Mouse (Mus musculus) liver, embryonic 16.5 days (tissue): Measurements from ENCODE around the gene Tmem247. TPM values are rescaled to one million over a fixed set of nuclear protein-coding genes. Genes with fewer than 3 reads are reported as not detected.

Experiments
- ATAC-seq: fragments of 200-750 bp; cut with Nextera tagmentation; 2 replicates; pipeline ENCODE4 v1.8.0; 2017; ENCODE audit warnings: low read depth, mild to moderate bottlenecking, moderate number of reproducible peaks, moderate library complexity
- H3K27ac ChIP-seq: fragments of 300-500 bp; sonication (generic); 2 replicates; pipeline ENCODE4 v1.5.1; 2014; ENCODE audit warnings: mild to moderate bottlenecking, low read length
- H3K27me3 ChIP-seq: fragments of 300-500 bp; sonication (generic); 2 replicates; pipeline ENCODE4 v1.6.1; 2014; ENCODE audit warnings: low read depth, low read length, mixed read lengths; ENCODE audit not compliant: control insufficient read depth, insufficient read depth
- H3K36me3 ChIP-seq: fragments of 300-500 bp; sonication (generic); 2 replicates; pipeline ENCODE4 v1.6.1; 2014; ENCODE audit warnings: mild to moderate bottlenecking; ENCODE audit not compliant: control insufficient read depth, insufficient read depth
- H3K4me1 ChIP-seq: fragments of 300-500 bp; sonication (generic); 2 replicates; pipeline ENCODE4 v1.6.1; 2014; ENCODE audit warnings: low read depth, low read length, mixed read lengths; ENCODE audit not compliant: control insufficient read depth
- H3K4me2 ChIP-seq: fragments of 300-500 bp; sonication (generic); 2 replicates; pipeline ENCODE4 v1.6.1; 2014; ENCODE audit warnings: low read depth, low read length, mixed read lengths
- H3K4me3 ChIP-seq: fragments of 300-500 bp; sonication (generic); 2 replicates; pipeline ENCODE4 v1.5.1; 2014; ENCODE audit warnings: low read depth, mild to moderate bottlenecking, low read length
- H3K9ac ChIP-seq: fragments of 300-500 bp; sonication (generic); 2 replicates; pipeline ENCODE4 v1.6.1; 2014; ENCODE audit warnings: low read depth, low read length
- H3K9me3 ChIP-seq: fragments of 300-500 bp; sonication (generic); replicated peaks from 2 replicates; pipeline ENCODE4 v1.6.1; 2016; ENCODE audit warnings: low read length; ENCODE audit not compliant: control insufficient read depth
- WGBS: fragments of 180-500 bp; shearing (Covaris S2); extraction: QIAGEN DNeasy Blood & Tissue Kit; methylation state at CpG from one replicate; pipeline ENCODE4 v1.1.7; 2014; ENCODE audit not compliant: insufficient replicate concordance; 5-methylcytosine and 5-hydroxymethylcytosine counted together
- polyA plus RNA-seq: library from polyadenylated mRNA; unstranded; fragments of >200 nt; fragmentation: Nextera tagmentation; extraction: Ambion mirVana; gene quantifications from 2 replicates; pipeline ENCODE4 v1.2.1, GENCODE M21; 2015

The Tmem247 gene
- polyA plus RNA-seq, 1 experiment from 2014 or later: not detected

- Histone ChIP-seq H3K36me3 (no peaks in the 10 kb centered on the region), H3K4me1 (peaks cover 4% of the 10 kb centered on the region; the same call in 1 of the 2 replicates), H3K4me2 (peak overlapping the region; percentile 68), H3K9ac (peak overlapping the region; percentile 68; the same call in 1 of the 2 replicates), H3K4me3 (peak overlapping the region; percentile 67), H3K27ac (no peak overlapping the region), H3K9me3 (no peaks in the 10 kb centered on the region), H3K27me3 (peaks cover 30% of the 10 kb centered on the region)
- no peak for ATAC-seq
- WGBS: 10% methylated on average over 6 of the region's 6 CpGs
Observed at GRCm38 (mm10) chr17:86964041-86964440, 46.9 kb downstream of the Tmem247 start.

- Histone ChIP-seq H3K36me3 (no peaks in the 10 kb centered on the region), H3K9ac (no peak overlapping the region), H3K4me2 (peak overlapping the region; percentile 68; the same call in 1 of the 2 replicates), H3K4me1 (peaks cover 4% of the 10 kb centered on the region; the same call in 1 of the 2 replicates), H3K27me3 (peaks cover 30% of the 10 kb centered on the region), H3K9me3 (no peaks in the 10 kb centered on the region), H3K27ac (no peak overlapping the region), H3K4me3 (peak overlapping the region; percentile 67)
- WGBS: 3% methylated on average over 10 of the region's 10 CpGs
- peak; percentile 46 for ATAC-seq
Observed at GRCm38 (mm10) chr17:86964502-86964901, 47.4 kb downstream of the Tmem247 start.

- Histone ChIP-seq H3K4me3 (no peak overlapping the region), H3K36me3 (no peaks in the 10 kb centered on the region), H3K9ac (no peak overlapping the region), H3K9me3 (no peaks in the 10 kb centered on the region), H3K27ac (no peak overlapping the region), H3K4me2 (peak overlapping the region; percentile 68; the same call in 1 of the 2 replicates), H3K4me1 (peaks cover 4% of the 10 kb centered on the region; the same call in 1 of the 2 replicates), H3K27me3 (peaks cover 30% of the 10 kb centered on the region)
- no peak for ATAC-seq
- 73% methylated on average over 8 of the region's 8 CpGs for WGBS
Observed at GRCm38 (mm10) chr17:86965121-86965520, 48.0 kb downstream of the Tmem247 start.

DNA sequence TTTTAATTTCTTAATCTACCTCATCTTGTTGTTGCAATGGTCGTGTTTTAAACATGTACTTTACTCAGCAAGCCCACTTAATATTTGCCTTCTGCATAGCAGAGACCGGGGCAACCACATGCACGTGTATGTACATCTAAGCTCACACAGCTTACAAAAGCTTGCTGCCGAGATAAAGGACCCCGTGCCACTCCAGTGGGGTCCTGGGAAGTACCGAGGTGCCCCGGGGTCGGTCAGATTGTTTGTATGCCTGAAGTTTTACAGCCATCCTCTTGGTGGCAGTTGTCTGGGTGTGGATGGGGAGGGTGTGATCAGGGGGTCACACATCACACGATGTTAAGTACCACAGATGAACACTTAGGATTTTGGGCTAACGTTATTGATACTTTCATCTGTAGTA lies 48.9 kb downstream of the Tmem247 start:
- Histone ChIP-seq H3K9ac (no peak overlapping the region), H3K36me3 (no peaks in the 10 kb centered on the region), H3K9me3 (no peaks in the 10 kb centered on the region), H3K27me3 (peaks cover 30% of the 10 kb centered on the region), H3K4me1 (peaks cover 4% of the 10 kb centered on the region; the same call in 1 of the 2 replicates), H3K27ac (no peak overlapping the region), H3K4me3 (no peak overlapping the region), H3K4me2 (no peak overlapping the region)
- no peak for ATAC-seq
- 60% methylated on average over 10 of the region's 10 CpGs for WGBS

DNA sequence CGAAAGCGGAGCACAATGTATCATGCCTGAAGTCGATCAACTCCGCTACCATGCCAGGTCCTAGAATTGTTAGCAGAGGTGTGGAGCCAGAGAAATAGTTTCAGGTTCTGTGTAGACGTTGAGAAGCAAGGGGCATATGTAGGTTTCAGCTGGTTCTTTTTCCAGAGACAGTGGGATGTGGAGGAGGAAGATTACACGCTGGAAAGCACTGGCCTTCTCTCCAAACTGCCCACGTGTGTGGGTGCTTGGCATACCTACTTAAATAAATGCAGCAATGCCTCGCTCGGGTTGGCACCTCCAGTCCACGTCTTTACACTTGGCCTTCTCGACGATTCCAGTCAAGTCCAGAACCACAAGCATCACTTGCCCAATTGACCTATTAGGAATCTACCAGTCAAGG lies 49.9 kb downstream of the Tmem247 start:
- Histone ChIP-seq H3K27me3 (peaks cover 25% of the 10 kb centered on the region), H3K9me3 (no peaks in the 10 kb centered on the region), H3K36me3 (no peaks in the 10 kb centered on the region), H3K9ac (no peak overlapping the region), H3K4me1 (peaks cover under 1% of the 10 kb centered on the region; the same call in 1 of the 2 replicates), H3K4me2 (no peak overlapping the region), H3K4me3 (no peak overlapping the region), H3K27ac (no peak overlapping the region)
- WGBS: 73% methylated on average over 12 of the region's 12 CpGs
- no peak for ATAC-seq

DNA sequence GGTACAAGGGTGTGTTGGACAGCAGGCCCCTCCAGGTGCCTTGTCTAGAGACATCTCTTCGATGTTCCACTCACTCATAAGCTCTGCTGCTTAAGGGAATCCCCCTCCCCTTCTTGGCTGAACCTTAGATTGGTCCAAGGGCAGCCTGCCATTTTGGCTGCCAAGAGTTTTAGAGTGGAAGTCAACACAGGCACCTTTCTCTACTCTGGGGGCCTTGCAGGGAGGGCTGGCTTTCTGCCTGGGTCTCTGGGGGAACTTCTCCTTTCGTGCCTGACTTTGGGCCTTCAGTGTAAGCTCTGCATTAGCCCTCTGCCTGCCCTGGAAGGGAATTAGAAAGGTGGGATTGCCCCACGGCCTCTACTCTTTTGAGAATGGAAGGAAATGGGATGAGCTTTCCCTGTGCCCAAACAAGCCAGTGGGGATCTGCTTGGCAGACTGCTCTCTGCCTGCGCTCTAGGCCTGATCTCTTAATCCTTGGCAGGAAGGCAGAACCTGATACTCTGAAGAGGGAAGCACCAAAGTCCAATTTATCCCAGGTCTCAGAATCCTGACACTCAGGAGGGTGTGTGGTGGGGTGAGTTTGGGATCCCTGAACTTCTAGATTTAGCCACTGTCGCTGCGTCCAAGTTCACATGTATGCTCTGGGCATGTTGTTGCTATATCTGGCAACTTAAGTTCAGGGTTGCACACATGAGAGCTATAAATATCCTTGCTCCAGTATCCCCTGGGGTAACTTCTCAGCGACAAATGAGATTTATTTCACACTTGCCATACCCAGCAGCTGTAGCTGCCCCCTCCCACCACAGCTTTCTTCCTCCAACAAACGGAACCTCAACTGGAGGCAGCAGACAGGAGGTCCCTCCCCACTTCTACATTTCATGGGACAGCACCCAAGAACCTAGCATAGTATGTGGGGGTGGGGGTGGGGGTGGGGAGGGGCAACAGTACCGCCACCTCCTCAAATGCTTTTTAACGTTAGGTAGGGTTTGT lies 50.7 kb downstream of the Tmem247 start:
- Histone ChIP-seq H3K4me1 (peaks cover 3% of the 10 kb centered on the region), H3K4me2 (no peak overlapping the region), H3K36me3 (no peaks in the 10 kb centered on the region), H3K9me3 (no peaks in the 10 kb centered on the region), H3K9ac (no peak overlapping the region), H3K4me3 (no peak overlapping the region), H3K27me3 (peaks cover 17% of the 10 kb centered on the region), H3K27ac (no peak overlapping the region)
- WGBS: 50% methylated on average over 10 of the region's 10 CpGs
- ATAC-seq: no peak

DNA sequence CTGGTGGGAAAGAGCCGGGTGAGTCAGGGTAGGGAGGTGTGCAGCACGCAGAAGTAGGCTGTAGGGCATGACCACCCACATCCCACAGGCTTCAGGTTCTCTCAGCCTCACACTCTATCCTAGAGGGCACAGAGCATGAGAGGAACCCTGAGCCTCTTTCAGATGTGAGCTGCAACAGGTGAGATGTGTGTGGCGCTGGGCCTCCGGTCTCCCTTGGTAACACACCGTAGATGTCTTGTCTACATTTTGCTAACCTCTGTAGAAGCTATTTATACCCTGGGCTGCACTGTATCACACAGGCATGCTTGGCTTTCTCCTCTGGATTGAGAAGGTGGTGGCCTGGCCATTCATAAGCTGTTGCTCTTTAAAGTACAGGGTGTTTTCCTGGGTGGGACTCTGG lies 51.4 kb downstream of the Tmem247 start:
- no peaks in the 10 kb centered on the region for H3K9me3 ChIP-seq
- WGBS: 69% methylated on average over 5 of the region's 5 CpGs
- no peak overlapping the region for H3K9ac ChIP-seq
- ATAC-seq: no peak
- H3K27ac ChIP-seq: no peak overlapping the region
- no peak overlapping the region for H3K4me3 ChIP-seq
- H3K27me3 ChIP-seq: peaks cover 10% of the 10 kb centered on the region
- no peaks in the 10 kb centered on the region for H3K36me3 ChIP-seq
- no peak overlapping the region for H3K4me2 ChIP-seq
- H3K4me1 ChIP-seq: peaks cover 5% of the 10 kb centered on the region

GRCm38 (mm10) chr17:86969582-86969981 lies 52.4 kb downstream of the Tmem247 start:
- peak; percentile 14; the same call in 1 of the 2 replicates for ATAC-seq
- no peak overlapping the region for H3K9ac ChIP-seq
- 44% methylated on average over 5 of the region's 5 CpGs for WGBS
- peaks cover 1% of the 10 kb centered on the region; the same call in 1 of the 2 replicates for H3K27me3 ChIP-seq
- H3K9me3 ChIP-seq: no peaks in the 10 kb centered on the region
- peaks cover 5% of the 10 kb centered on the region for H3K4me1 ChIP-seq
- no peak overlapping the region for H3K4me2 ChIP-seq
- no peak overlapping the region for H3K27ac ChIP-seq
- H3K4me3 ChIP-seq: no peak overlapping the region
- H3K36me3 ChIP-seq: no peaks in the 10 kb centered on the region
